ENCODE assay signal across 11 mouse cellular contexts in the genomic region with DNA sequence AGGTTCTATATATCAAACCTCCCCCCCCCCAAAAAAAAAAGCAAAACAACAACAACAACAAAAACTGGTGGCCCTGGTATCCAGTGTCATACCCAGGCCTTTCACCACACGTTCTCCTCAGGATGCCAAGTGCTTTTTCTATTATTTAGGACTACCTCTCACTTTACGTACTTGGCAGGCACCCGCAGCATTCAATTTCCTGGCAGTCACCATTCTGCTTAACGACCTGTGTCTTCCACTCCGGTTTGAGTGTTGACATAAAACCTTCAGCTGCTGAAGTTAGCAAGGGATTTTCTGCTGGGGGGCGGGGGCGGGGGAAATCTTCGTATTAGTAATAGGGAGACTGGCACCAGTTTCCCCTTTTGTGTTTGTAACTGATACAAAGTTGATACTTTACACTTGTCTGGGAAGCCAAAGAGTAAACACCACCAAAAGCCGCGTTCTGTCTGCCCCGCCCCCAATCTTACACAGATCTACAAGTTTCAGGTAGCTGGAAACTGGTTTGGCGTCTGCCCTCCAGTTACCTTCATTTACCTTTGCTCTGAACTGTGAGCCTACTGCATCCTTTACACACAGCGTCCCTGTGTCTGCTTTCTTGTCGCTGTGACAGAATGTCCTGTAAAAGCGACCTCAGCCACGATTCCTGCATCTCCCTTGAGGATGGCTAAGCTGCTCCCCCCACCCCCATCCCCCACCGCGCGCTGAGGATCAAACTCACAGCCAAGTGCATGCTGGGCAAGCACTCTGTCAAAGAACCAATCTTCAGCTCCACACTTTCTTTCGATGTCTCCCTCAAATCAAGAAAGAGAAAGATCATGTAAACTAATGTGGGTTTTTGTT. TPM values are rescaled to one million over a fixed set of nuclear protein-coding genes. Genes with fewer than 3 reads are reported as not detected.
DNase-seq lines count a peak whose midpoint lies in the region; ATAC-seq and TF ChIP-seq lines count a peak whose summit lies in the region.
"Had no signal": no experiment of that assay in that cellular context is flagged by ENCODE, and none has a peak within 500 bp of the region (broad histone marks: within the 10 kb centered on the region; RNA-seq: fewer than 3 reads in every experiment).

No protein-coding gene starts in this region.

- TF ChIP-seq POLR2A in heart, adult 2 months (IDR thresholded peaks at IDR 0.05; ENCODE audit: insufficient read depth, low read depth, low read length): no peak

- no peak overlapping the region for H3K4me3 ChIP-seq in heart, embryonic 12.5 days
- H3K4me3 ChIP-seq in heart, adult 2 months: no peak overlapping the region
- no peak overlapping the region for H3K4me3 ChIP-seq in hindbrain, embryonic 10.5 days

- intact Hi-C loops in heart, adult 2 months (cut with DNase I): no loop called here

- H3K79me2 ChIP-seq in heart, adult 2 months (replicated peaks; ENCODE audit: control insufficient read depth, insufficient read depth, low read length): no peaks in the 10 kb centered on the region

- peaks cover 6% of the 10 kb centered on the region for H3K4me1 ChIP-seq in heart, embryonic 12.5 days (replicated peaks)
- no peaks in the 10 kb centered on the region for H3K4me1 ChIP-seq in heart, adult 2 months (ENCODE audit: control insufficient read depth, insufficient read depth, low read length)
- 0 out of 2 replicates have a peak, but pooled peaks cover 8% of the 10 kb centered on the region for H3K4me1 ChIP-seq in hindbrain, embryonic 10.5 days (replicated peaks)

- peak overlapping the region; percentile 32 for H3K4me2 ChIP-seq in heart, embryonic 12.5 days

- TF ChIP-seq CTCF in heart, adult 2 months (IDR thresholded peaks at IDR 0.05): no peak

- WGBS in heart, embryonic 12.5 days: 40% methylated on average over 20 of the region's 20 CpGs
- 33% methylated on average over 20 of the region's 20 CpGs for WGBS in heart, adult 2 months
- WGBS in hindbrain, embryonic 10.5 days: 54% methylated on average over 20 of the region's 20 CpGs

- H3K36me3 ChIP-seq in heart, embryonic 12.5 days: no peaks in the 10 kb centered on the region
- no peaks in the 10 kb centered on the region for H3K36me3 ChIP-seq in heart, adult 2 months (ENCODE audit: control insufficient read depth, insufficient read depth, low read length)
- no peaks in the 10 kb centered on the region for H3K36me3 ChIP-seq in hindbrain, embryonic 10.5 days

- H3K9me3 ChIP-seq in heart, embryonic 12.5 days (replicated peaks): peaks cover 3% of the 10 kb centered on the region; the same call in 1 of the 2 replicates
- no peaks in the 10 kb centered on the region for H3K9me3 ChIP-seq in hindbrain, embryonic 10.5 days

- no peak overlapping the region for H3K27ac ChIP-seq in heart, embryonic 12.5 days (ENCODE audit: poor library complexity, severe bottlenecking)
- no peak overlapping the region for H3K27ac ChIP-seq in heart, adult 2 months
- no peak overlapping the region for H3K27ac ChIP-seq in hindbrain, embryonic 10.5 days
- H3K27ac ChIP-seq: hindbrain, postnatal 0 days had no signal

- H3K27me3 ChIP-seq in heart, embryonic 12.5 days (replicated peaks): no peaks in the 10 kb centered on the region
- H3K27me3 ChIP-seq in heart, adult 2 months (ENCODE audit: control insufficient read depth, insufficient read depth, low read length): no peaks in the 10 kb centered on the region
- no peaks in the 10 kb centered on the region for H3K27me3 ChIP-seq in hindbrain, embryonic 10.5 days (ENCODE audit: insufficient read depth, poor library complexity, severe bottlenecking)

- DNase-seq in heart, adult 2 months: no peak
- DNase-seq in induced T-regulatory cell, adult 2 months (ENCODE audit: low read depth): peak; percentile 37
- DNase-seq in kidney, postnatal 36 days: peak; percentile 28 to 35
- peak; percentile 37 to 65 for DNase-seq in lung, postnatal 4 days
- DNase-seq in hindbrain, embryonic 10.5 days (ENCODE audit: low spot score): no peak
- no peak for DNase-seq in thymus, postnatal 25 days
- DNase-seq in ovary, postnatal 10 days (ENCODE audit: low spot score): no peak
- DNase-seq: adrenal gland, postnatal 14 days; cerebellum, adult 9-11 months had no signal

- no peak for ATAC-seq in heart, embryonic 12.5 days (ENCODE audit: insufficient number of reproducible peaks, low FRiP score)
- ATAC-seq: hindbrain, postnatal 0 days had no signal

- TF ChIP-seq EP300 in heart, adult 2 months (IDR thresholded peaks at IDR 0.05; ENCODE audit: insufficient read depth, low read depth, low read length): no peak

- no peak overlapping the region for H3K9ac ChIP-seq in heart, embryonic 12.5 days
- H3K9ac ChIP-seq in heart, adult 2 months (ENCODE audit: low read depth, low read length): no peak overlapping the region

RNA-seq across cellular contexts. Expression of a gene that starts 37.6 kb away (rescaled TPM):
- polyA plus RNA-seq in heart, embryonic 12.5 days (2016; fragmentation: Nextera tagmentation; extraction: Ambion mirVana): 20.3 and 21.1 TPM in 2 replicates
- 1 to 10 TPM; 4.4 to 5.3 TPM for total RNA-seq in heart, adult 2 months (2021)
- 4.8 and 5.2 TPM in 2 replicates for polyA plus RNA-seq in heart, adult 2 months (2012; rRNA removed)
- polyA plus RNA-seq in hindbrain, embryonic 10.5 days (2016; fragmentation: Nextera tagmentation; extraction: Ambion mirVana): 44.4 and 47.0 TPM in 2 replicates

Comparison
In these comparisons a context has a peak if more than half of its experiments do, and no peak if none do; other contexts are left out.
1. DNase-seq: peak in induced T-regulatory cell, adult 2 months (single experiment), kidney, postnatal 36 days (2 of 2) and lung, postnatal 4 days (2 of 2); none in heart, adult 2 months (0 of 2), hindbrain, embryonic 10.5 days (single experiment), thymus, postnatal 25 days (single experiment) and ovary, postnatal 10 days (single experiment).